Mouse (Mus musculus) spleen, postnatal 36 days (tissue): Measurements from ENCODE around the gene Hexim1.

Source experiments
- DNase-seq, 2 experiments: peaks; one replicate each; pipeline ENCODE4 v3.0.0; 2022; ENCODE audit warnings: low spot score in 2 of 2, mixed read lengths in 1 of 2

Hexim1 gene

DNA sequence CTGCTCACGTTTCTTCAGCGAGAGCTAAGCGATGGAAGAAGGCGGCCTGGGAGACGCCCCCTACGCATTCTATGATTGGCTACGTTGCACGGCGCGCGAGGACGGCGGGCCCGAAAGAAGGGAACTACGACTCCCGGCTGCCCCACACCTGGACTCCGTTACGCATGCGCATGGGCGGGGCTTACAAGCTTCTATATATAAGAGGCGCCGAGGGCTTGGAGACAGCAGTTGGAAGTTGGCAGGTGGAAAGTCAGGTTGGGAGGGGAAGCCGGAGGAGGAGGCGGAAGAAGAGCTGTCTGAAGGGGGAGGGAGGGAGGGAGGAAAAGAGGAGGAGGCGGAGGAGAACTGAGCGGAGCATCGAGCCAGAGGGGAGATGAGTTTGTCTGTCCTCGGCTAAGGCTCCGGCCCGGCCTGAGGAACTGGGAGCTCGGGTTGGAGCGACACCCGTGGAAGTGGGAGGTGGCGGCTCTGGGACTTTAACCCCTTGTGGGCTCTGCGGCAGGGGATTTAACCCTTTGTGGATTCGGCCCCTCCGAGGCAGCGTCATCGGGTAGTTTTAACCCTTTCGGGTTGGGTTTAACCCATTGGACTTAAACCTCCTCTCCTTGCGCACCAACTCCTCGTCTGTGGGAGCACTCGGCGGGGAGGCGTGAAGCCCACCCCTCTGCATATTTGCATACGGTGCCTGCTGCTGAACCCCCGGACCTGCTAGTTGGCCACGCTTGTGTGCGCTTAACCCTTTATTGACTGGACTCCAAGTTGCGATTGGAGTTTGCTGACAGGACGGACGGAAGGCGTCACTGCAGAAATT lies at the start of gene Hexim1:
Hexim1 (plus strand) TSS at position 224 of the 811 bp plus-strand sequence.
- peak; percentile 100 for DNase-seq

DNA sequence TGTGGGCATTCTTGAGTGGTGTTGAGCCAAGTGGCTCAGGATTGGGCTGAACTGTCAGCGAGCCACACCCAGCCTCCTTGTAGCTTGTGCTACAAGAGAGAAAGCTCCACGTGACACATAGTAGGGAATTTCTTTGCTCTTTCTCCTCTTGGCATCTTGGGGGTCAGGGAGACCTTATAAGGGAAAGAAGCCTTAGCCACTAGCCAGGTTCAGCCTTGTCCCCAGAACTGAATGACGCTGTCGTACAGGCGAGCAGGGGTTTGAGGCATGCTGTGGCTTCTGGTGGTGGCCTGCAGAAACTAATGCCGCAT lies 49.0 kb upstream of the Hexim1 start:
- DNase-seq = no peak

GRCm38 (mm10) chr11:103067457-103068001 lies 48.5 kb upstream of the Hexim1 start:
- DNase-seq = no peak

DNA sequence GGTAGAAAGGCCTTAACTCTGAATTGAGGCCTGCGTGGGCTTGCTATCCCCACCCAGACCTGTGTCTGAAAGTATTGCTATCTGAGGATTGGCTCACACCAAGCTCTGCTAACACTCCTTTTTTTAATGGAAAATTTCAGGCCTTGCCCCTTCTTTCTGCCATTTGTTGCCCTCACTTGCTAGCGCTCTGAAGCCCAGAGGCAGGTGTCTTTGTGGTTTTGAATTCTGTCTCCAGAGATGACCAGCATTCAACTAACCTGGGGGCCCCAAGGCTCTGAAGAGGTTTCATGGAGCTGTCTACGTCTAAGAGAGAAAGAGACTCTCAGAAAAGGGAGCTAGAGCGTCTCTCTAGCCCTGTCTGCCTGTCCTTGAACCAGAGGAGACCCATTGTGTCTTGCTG lies 47.8 kb upstream of the Hexim1 start:
- no peak for DNase-seq

DNA sequence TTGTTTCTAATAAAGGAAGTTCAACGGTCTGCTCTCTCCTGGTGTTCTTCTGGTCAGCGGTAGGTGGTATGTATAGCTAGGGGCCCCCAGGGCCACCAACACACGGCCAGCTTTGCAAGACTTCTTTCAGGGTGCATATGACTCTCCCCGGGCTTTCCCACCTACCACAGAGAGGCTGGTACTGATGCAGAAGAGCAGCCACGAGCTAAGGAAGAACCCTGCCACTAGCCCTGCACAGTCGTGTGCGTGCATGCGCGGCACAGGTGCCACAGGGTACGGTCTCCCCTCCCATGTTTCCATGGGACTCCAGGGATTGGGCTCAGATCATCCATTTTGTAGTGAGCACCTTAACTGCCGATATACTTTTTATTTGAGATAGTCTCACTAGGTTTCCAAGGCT lies 47.1 kb upstream of the Hexim1 start:
- DNase-seq = no peak

- DNase-seq = no peak
Measured at GRCm38 (mm10) chr11:103069731-103070130, 46.3 kb upstream of the Hexim1 start.

DNA sequence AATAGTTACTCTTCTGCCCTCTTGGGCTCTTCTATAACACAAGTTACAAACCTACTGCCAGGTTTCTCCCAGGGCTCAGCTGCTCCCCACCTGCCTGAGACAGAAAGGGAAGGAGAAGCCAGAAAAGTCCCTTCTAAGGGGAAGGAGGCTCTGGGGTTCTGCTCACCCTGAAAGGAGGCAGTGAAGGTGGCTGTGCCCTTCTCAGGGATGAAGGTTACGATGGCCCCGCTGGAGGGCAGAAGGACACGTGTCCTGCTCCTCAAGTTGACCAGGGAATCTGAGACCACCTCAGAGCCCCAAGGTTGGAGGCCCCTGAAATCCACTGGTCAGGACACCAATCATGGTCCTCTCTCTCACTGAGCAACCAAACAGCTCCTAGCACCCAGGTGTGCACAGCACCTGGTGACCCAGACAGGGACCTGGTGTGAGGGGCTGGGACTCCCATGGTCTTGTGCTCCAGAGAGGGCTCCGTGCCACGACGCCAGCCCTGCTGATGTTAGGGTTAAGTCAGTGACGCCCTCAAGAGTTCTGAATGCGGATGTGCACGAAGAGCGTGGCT lies 45.6 kb upstream of the Hexim1 start:
- no peak for DNase-seq

- no peak for DNase-seq
Measured at GRCm38 (mm10) chr11:103073671-103074070, 42.4 kb upstream of the Hexim1 start.

DNA sequence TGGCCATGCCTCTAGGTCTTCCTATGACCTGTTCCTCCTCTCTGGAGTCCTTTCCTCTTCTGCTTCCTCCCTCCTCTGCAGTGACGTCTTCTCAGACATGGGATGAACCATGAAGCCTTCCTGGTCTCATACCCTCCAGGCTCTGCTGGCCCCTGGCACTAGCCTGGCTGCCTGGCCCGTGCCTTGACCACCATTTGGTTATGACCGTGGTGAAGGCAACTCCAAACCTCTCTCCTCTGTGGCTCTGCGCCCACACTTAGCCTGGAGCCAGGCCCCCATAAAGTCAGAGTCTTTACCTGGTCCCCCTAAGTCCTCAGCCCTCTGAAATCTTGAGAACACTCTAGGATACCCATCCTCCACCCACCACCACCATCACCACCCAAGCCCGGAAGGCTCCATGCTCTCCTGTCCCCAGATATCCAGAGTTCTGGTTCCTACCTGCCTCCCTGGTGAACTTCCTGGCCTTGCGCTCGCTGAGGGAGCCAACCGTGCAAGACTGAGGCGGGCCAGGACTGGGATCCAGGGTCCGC lies 41.8 kb upstream of the Hexim1 start:
- DNase-seq = no peak

DNA sequence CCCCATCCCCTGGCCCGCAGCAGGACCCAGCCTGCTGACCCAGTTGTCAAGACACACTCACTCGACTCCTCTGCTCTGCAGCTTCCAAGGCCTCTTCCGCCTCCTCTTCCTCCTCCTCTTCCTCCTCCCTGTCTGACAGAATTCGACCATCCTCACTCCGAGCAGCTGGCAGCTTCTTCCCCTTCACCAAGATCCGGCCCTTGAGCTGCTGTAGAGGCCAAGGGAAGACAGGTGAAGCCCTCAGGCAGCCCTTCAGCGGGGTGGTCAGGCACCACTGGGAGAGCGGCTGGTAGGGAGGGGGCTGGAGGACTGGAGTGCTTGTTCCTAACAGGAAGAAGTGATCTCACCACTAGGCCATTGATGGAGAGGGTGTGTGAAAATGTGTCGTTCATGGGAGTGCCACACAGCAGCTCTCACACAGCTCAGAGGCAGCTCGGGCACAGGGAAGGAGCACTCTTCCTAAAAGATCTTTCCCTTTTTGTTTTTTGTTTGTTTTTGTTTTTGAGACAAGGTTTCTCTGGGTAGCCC lies 41.2 kb upstream of the Hexim1 start:
- DNase-seq = no peak

GRCm38 (mm10) chr11:103076010-103076409 lies 40.0 kb upstream of the Hexim1 start:
- peak; percentile 48 to 68 for DNase-seq

- DNase-seq = no peak
Measured at GRCm38 (mm10) chr11:103076581-103076980, 39.5 kb upstream of the Hexim1 start.

GRCm38 (mm10) chr11:103078131-103078530 lies 37.9 kb upstream of the Hexim1 start:
- no peak for DNase-seq

GRCm38 (mm10) chr11:103080323-103081091 lies 35.5 kb upstream of the Hexim1 start:
- DNase-seq = no peak

GRCm38 (mm10) chr11:103081631-103082030 lies 34.4 kb upstream of the Hexim1 start:
- no peak for DNase-seq

- no peak for DNase-seq
Measured at GRCm38 (mm10) chr11:103093306-103093705, 22.7 kb upstream of the Hexim1 start.

DNA sequence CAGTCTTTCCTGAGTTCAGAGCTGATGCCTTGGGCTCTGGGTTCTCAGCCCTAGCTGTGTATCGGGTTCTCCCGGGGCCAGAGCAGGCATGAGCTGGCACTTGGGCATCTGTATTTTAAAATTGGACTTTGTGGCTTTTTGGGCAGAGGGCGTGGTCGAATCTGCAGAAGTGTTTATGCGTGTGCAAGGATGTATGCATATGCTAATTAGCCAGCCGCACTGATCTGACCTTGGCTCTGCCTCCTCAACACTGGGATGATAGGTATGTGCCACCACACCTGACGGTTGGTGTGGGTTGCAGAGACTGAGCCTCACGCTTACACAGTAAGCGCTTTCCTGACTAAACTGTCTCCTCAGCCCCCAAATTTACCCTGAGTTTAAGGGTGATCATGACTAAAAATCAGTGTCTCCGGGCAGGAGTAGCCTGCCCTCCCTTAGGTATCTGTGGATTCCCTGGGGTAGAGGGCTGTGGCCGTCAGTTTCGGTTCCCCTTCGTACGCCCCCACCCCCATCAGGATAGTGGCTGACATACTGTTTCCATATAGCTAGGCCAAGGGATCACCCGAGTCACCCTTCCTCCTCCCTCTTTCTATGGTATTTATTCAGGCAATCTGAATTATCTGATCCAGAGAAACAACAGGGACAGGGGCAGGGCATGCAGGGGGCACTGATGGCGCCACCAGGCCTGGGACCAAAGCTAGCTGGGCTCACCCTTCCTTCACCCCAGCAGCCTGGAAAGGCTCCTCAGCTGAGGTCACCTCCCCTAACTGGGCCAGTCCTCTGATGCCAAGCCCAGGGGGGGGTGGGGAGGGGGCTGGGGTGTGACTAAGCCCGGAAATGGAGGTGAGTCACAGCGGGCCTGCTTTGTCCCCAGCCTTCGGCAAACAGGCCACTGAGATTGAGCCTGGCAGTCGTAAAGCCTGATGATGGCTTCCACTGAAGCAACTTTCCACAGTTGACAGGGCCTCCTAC lies 21.9 kb upstream of the Hexim1 start:
- DNase-seq = peak; percentile 55 to 62

GRCm38 (mm10) chr11:103095107-103095670 lies 20.8 kb upstream of the Hexim1 start:
- no peak for DNase-seq

GRCm38 (mm10) chr11:103095801-103096200 lies 20.2 kb upstream of the Hexim1 start:
- DNase-seq = no peak
